Mouse (Mus musculus) liver, embryonic 15.5 days (tissue): ENCODE measurements around the gene Gm364. TPM values are rescaled to one million over a fixed set of nuclear protein-coding genes. Genes with fewer than 3 reads are reported as not detected.

ENCODE experiments used
- ATAC-seq: fragments of 200-750 bp; cut with Nextera tagmentation; 2 replicates; pipeline ENCODE4 v1.8.0; 2017; ENCODE audit warnings: moderate number of reproducible peaks, mild to moderate bottlenecking, moderate library complexity; ENCODE audit not compliant: insufficient read depth
- H3K27ac ChIP-seq: fragments of 300-500 bp; sonication (generic); replicated peaks from 2 replicates; pipeline ENCODE4 v1.5.1; 2015; ENCODE audit warnings: mild to moderate bottlenecking, inconsistent platforms
- H3K27me3 ChIP-seq: fragments of 300-500 bp; sonication (generic); 2 replicates; pipeline ENCODE4 v1.6.1; 2015; ENCODE audit warnings: mild to moderate bottlenecking, inconsistent platforms
- H3K36me3 ChIP-seq: fragments of 300-500 bp; sonication (generic); replicated peaks from 2 replicates; pipeline ENCODE4 v1.6.1; 2015; ENCODE audit warnings: moderate library complexity, mild to moderate bottlenecking, inconsistent platforms
- H3K4me1 ChIP-seq: fragments of 300-500 bp; sonication (generic); replicated peaks from 2 replicates; pipeline ENCODE4 v1.6.1; 2015; ENCODE audit warnings: inconsistent platforms
- H3K4me2 ChIP-seq: fragments of 300-500 bp; sonication (generic); 2 replicates; pipeline ENCODE4 v1.6.1; 2015; ENCODE audit warnings: moderate library complexity, mild to moderate bottlenecking, inconsistent platforms
- H3K4me3 ChIP-seq: fragments of 300-500 bp; sonication (generic); replicated peaks from 2 replicates; pipeline ENCODE4 v1.5.1; 2015; ENCODE audit warnings: mild to moderate bottlenecking, inconsistent platforms
- H3K9ac ChIP-seq: fragments of 300-500 bp; sonication (generic); 2 replicates; pipeline ENCODE4 v1.6.1; 2015; ENCODE audit warnings: moderate library complexity, mild to moderate bottlenecking, inconsistent platforms
- H3K9me3 ChIP-seq: fragments of 300-500 bp; sonication (generic); replicated peaks from 2 replicates; pipeline ENCODE4 v1.6.1; 2016; ENCODE audit warnings: inconsistent platforms
- whole genome bisulfite sequencing: fragments of 180-500 bp; shearing (Covaris S2); methylation state at CpG from one replicate; pipeline ENCODE4 v1.1.7; 2015; ENCODE audit warnings: mixed read lengths; ENCODE audit not compliant: insufficient replicate concordance; 5-methylcytosine and 5-hydroxymethylcytosine counted together
- polyA plus RNA-seq: library from polyadenylated mRNA; unstranded; fragments of >200 nt; fragmentation: Nextera tagmentation; extraction: Ambion mirVana; gene quantifications from 2 replicates; pipeline ENCODE4 v1.2.1, GENCODE M21; 2015

Gm364 gene
- polyA plus RNA-seq, 1 experiment from 2014 or later = 0.05 TPM

DNA sequence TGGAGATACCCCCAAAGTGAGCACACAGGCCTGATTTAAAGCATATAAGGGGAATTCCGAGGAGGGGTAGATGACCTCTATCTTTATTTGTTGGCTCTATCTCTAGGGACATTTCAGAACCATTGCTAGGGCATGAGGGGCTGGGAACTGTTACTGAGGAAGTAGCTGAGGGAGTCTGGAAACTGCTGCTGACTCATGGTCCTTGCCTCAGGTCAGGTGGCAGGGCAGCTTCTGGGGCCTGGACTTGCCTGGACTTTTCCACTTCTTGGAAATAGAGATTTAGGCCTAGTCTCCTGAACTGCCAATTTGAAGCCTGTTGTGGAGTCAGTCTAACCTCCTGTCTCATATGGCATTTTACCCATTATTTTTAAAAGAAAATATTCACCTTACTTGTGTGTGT lies 7.6 kb upstream of the Gm364 start:
- no peak for ATAC-seq
- no peaks in the 10 kb centered on the region for H3K4me1 ChIP-seq
- 53% methylated on average over 1 of the region's 1 CpGs for WGBS
- H3K4me3 ChIP-seq = no peak overlapping the region
- H3K36me3 ChIP-seq = no peaks in the 10 kb centered on the region
- H3K4me2 ChIP-seq = no peak overlapping the region
- no peaks in the 10 kb centered on the region for H3K27me3 ChIP-seq
- H3K9ac ChIP-seq = no peak overlapping the region
- no peak overlapping the region for H3K27ac ChIP-seq
- H3K9me3 ChIP-seq = no peaks in the 10 kb centered on the region

DNA sequence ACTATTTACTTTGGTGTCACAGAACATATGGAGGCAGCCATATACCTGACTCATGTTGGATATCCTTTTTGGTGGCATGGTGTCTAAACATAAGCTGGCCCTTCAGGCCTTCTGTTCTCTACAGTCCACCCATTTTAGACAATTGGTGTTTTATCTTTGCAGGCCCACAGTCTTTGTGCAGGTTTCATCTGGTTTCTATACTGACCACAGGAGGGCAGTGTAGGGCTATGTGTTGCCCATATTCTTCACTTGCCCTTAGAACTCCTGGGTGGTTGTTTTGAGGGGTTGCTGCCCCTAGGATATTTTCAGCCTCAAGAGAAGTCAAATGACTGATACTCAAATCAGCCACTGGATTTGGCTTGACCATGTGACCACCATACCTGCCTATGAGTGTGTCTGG lies 5.3 kb upstream of the Gm364 start:
- Histone ChIP-seq H3K9ac (no peak overlapping the region), H3K27me3 (no peaks in the 10 kb centered on the region), H3K27ac (no peak overlapping the region), H3K9me3 (no peaks in the 10 kb centered on the region), H3K4me3 (no peak overlapping the region), H3K4me1 (no peaks in the 10 kb centered on the region), H3K36me3 (no peaks in the 10 kb centered on the region), H3K4me2 (no peak overlapping the region)
- ATAC-seq = no peak

GRCm38 (mm10) chrX:57431610-57432009 lies 22.7 kb downstream of the Gm364 start:
- Histone ChIP-seq H3K9ac (no peak overlapping the region), H3K4me1 (no peaks in the 10 kb centered on the region), H3K36me3 (no peaks in the 10 kb centered on the region), H3K4me2 (no peak overlapping the region), H3K27me3 (no peaks in the 10 kb centered on the region), H3K4me3 (no peak overlapping the region), H3K9me3 (no peaks in the 10 kb centered on the region), H3K27ac (no peak overlapping the region)
- 4% methylated on average over 2 of the region's 2 CpGs for WGBS
- ATAC-seq = no peak

DNA sequence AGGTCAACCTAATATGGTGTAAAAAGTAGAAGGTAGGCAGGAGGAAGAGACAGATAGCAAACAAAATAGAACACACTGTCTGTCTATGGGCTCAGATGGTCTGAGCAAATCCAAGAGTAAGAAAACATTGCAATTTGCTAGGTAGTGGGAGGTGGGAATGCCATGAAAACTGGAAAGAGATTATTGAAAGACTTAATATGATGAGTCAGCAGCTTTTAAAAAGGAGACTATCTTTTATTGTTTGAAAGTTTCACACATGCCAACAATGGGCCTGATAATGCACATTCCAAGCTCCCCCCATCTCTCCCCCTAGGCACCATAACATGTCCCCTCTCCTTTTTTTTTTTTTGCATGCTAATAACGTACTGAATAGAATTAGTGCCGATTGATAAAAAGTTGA lies 24.9 kb downstream of the Gm364 start:
- no peak for ATAC-seq
- no peaks in the 10 kb centered on the region for H3K36me3 ChIP-seq
- no peak overlapping the region for H3K4me2 ChIP-seq
- H3K27me3 ChIP-seq = no peaks in the 10 kb centered on the region
- H3K9ac ChIP-seq = no peak overlapping the region
- no peak overlapping the region for H3K27ac ChIP-seq
- no peaks in the 10 kb centered on the region for H3K4me1 ChIP-seq
- 65% methylated on average over 2 of the region's 2 CpGs for WGBS
- H3K9me3 ChIP-seq = no peaks in the 10 kb centered on the region
- no peak overlapping the region for H3K4me3 ChIP-seq

- WGBS = 9% methylated on average over 28 of the region's 28 CpGs
- no peak within 1 kb of the TSS for H3K4me3 ChIP-seq
- no peaks in the 10 kb centered on the region for H3K9me3 ChIP-seq
Observed at GRCm38 (mm10) chrX:57503634-57504033, 94.7 kb downstream of the Gm364 start, which contains the start of gene Gpr101. Gene Gpr101 (minus strand): TSS chrX:57503757.

GRCm38 (mm10) chrX:57506247-57506646 lies 97.3 kb downstream of the Gm364 start:
- no peaks in the 10 kb centered on the region for H3K4me1 ChIP-seq
- H3K4me2 ChIP-seq = no peak overlapping the region
- 26% methylated on average over 1 of the region's 1 CpGs for WGBS
- no peaks in the 10 kb centered on the region for H3K9me3 ChIP-seq
- H3K27me3 ChIP-seq = peaks cover 21% of the 10 kb centered on the region
- H3K36me3 ChIP-seq = no peaks in the 10 kb centered on the region
- no peak overlapping the region for H3K27ac ChIP-seq
- H3K4me3 ChIP-seq = no peak overlapping the region
- no peak overlapping the region for H3K9ac ChIP-seq
- no peak for ATAC-seq

More at GRCm38 (mm10) chrX:57503634-57504033, 94.7 kb downstream of the Gm364 start, which contains the start of gene Gpr101:
- no peak for ATAC-seq
- Histone ChIP-seq H3K4me2 (no peak within 1 kb of the TSS), H3K27ac (no peak within 1 kb of the TSS), H3K36me3 (no peaks in the 10 kb centered on the region), H3K27me3 (peaks cover 21% of the 10 kb centered on the region), H3K9ac (no peak within 1 kb of the TSS), H3K4me1 (no peaks in the 10 kb centered on the region)

GRCm38 (mm10) chrX:57521117-57522095 lies 112.5 kb downstream of the Gm364 start:
- no peak for ATAC-seq
- Histone ChIP-seq H3K36me3 (no peaks in the 10 kb centered on the region), H3K4me1 (no peaks in the 10 kb centered on the region), H3K9ac (no peak overlapping the region), H3K27ac (no peak overlapping the region), H3K4me3 (no peak overlapping the region), H3K27me3 (no peaks in the 10 kb centered on the region), H3K9me3 (no peaks in the 10 kb centered on the region), H3K4me2 (no peak overlapping the region)
- WGBS = 33% methylated on average over 28 of the region's 28 CpGs

Other genes with a start within 250 kb of the Gm364 start
- gene Cd40lg, start 197.0 kb upstream of the Gm364 start, polyA plus RNA-seq = not detected in 2 replicates
- gene Arhgef6, start 70.4 kb upstream of the Gm364 start, polyA plus RNA-seq = 5.5 and 5.7 TPM in 2 replicates
- gene Rbmx, start 16.1 kb upstream of the Gm364 start, polyA plus RNA-seq = 24.0 and 24.8 TPM in 2 replicates
- gene Gpr101, start 94.6 kb downstream of the Gm364 start, polyA plus RNA-seq = not detected in 2 replicates